Mouse (Mus musculus) ES-Bruce4 (cell line): ENCODE measurements around the gene Igf2r. TPM values are rescaled to one million over a fixed set of nuclear protein-coding genes. Genes with fewer than 3 reads are reported as not detected.

Source experiments
- H3K27ac ChIP-seq: 2 replicates; pipeline ENCODE4 v1.5.1; 2012; ENCODE audit warnings: low read length, inconsistent platforms; ENCODE audit not compliant: insufficient read depth
- H3K27me3 ChIP-seq: 2 replicates; pipeline ENCODE4 v1.6.1; 2012; ENCODE audit warnings: mild to moderate bottlenecking, low read length, inconsistent platforms; ENCODE audit not compliant: control insufficient read depth, poor library complexity, insufficient read depth, severe bottlenecking
- H3K36me3 ChIP-seq: 2 replicates; pipeline ENCODE4 v1.6.1; 2012; ENCODE audit warnings: inconsistent platforms, mild to moderate bottlenecking, low read length, moderate library complexity; ENCODE audit not compliant: control insufficient read depth, poor library complexity, insufficient read depth, severe bottlenecking
- H3K4me1 ChIP-seq: one replicate; pipeline ENCODE4 v1.8.1; 2011; ENCODE audit warnings: low read length; ENCODE audit not compliant: control insufficient read depth, insufficient read depth
- H3K4me3 ChIP-seq: 2 replicates; pipeline ENCODE4 v1.5.1; 2011; ENCODE audit warnings: low read depth, mild to moderate bottlenecking, low read length
- H3K9ac ChIP-seq: 2 replicates; pipeline ENCODE4 v1.6.1; 2012; ENCODE audit warnings: low read depth, mild to moderate bottlenecking, inconsistent platforms; ENCODE audit not compliant: poor library complexity, severe bottlenecking
- H3K9me3 ChIP-seq: replicated peaks from 2 replicates; pipeline ENCODE4 v1.6.1; 2012; ENCODE audit warnings: mild to moderate bottlenecking, low read length, inconsistent platforms; ENCODE audit not compliant: control insufficient read depth, poor library complexity, insufficient read depth, severe bottlenecking
- CTCF ChIP-seq: IDR thresholded peaks from one replicate; pipeline ENCODE4 v1.8.1; 2011; ENCODE audit warnings: low read depth, low read length
- EP300 ChIP-seq: IDR thresholded peaks from 2 replicates; pipeline ENCODE4 v1.6.1; 2011; ENCODE audit warnings: low read depth, low read length; ENCODE audit not compliant: insufficient read depth
- POLR2A ChIP-seq: IDR thresholded peaks from one replicate; pipeline ENCODE4 v1.8.1; 2011; ENCODE audit warnings: low read length; ENCODE audit not compliant: insufficient read depth
- polyA plus RNA-seq: library from polyadenylated mRNA; stranded (reverse); fragments of >200 nt; gene quantifications from 2 replicates; pipeline ENCODE4 v1.2.4, GENCODE M21; 2011; ENCODE audit warnings: low read depth; ENCODE audit not compliant: missing spikeins, insufficient read depth, insufficient read length

Gene Igf2r
- polyA plus RNA-seq, 1 experiment: 61.4 TPM

DNA sequence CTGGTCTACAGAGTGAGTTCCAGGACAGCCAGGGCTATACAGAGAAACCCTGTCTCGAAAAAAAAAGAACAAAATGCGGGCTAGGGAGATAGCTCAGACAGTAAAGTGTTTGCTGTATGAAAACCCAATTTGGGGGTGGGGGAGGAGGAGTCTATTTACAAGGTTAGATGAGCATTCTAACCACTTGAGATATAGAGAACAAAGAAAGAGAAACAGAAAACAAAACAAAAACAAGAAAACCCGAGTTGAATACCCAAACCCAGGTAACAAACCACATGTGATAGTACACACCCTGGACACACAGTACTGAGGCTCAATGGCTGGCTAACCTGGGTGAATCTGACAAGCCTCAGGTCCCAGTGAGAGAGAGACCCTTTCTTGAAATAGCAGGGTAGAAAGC, 41.7 kb downstream of the Igf2r start:
- TF ChIP-seq EP300: no peak
- Histone ChIP-seq H3K27me3 (no peaks in the 10 kb centered on the region), H3K4me1 (no peaks in the 10 kb centered on the region), H3K9ac (no peak overlapping the region), H3K36me3 (no peaks in the 10 kb centered on the region), H3K4me3 (no peak overlapping the region), H3K27ac (no peak overlapping the region), H3K9me3 (no peaks in the 10 kb centered on the region)

DNA sequence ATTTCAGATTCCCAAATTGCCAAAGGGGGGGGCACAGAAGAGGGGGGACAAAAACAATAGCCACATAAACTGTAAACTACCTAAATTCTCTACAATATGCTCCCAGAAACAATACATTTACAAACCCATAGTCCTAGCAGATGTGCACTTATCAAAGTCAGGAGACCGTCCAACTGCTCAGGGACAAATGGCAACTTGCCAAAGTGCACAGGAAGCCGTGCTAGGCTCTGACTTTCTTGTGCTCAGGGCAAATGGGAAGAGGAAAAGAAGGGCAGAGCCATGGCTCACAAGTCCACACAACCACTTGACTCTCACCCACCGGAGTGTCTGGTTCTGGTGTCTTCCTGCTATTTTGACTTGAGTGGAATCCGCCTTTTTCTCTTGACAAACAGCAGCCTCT, 43.6 kb downstream of the Igf2r start:
- Histone ChIP-seq H3K4me3 (no peak overlapping the region), H3K9ac (no peak overlapping the region), H3K9me3 (no peaks in the 10 kb centered on the region), H3K27ac (no peak overlapping the region), H3K36me3 (0 out of 2 replicates have a peak, but pooled peaks cover 2% of the 10 kb centered on the region), H3K27me3 (no peaks in the 10 kb centered on the region), H3K4me1 (no peaks in the 10 kb centered on the region)
- TF ChIP-seq POLR2A (no peak), CTCF (no peak), EP300 (no peak)

DNA sequence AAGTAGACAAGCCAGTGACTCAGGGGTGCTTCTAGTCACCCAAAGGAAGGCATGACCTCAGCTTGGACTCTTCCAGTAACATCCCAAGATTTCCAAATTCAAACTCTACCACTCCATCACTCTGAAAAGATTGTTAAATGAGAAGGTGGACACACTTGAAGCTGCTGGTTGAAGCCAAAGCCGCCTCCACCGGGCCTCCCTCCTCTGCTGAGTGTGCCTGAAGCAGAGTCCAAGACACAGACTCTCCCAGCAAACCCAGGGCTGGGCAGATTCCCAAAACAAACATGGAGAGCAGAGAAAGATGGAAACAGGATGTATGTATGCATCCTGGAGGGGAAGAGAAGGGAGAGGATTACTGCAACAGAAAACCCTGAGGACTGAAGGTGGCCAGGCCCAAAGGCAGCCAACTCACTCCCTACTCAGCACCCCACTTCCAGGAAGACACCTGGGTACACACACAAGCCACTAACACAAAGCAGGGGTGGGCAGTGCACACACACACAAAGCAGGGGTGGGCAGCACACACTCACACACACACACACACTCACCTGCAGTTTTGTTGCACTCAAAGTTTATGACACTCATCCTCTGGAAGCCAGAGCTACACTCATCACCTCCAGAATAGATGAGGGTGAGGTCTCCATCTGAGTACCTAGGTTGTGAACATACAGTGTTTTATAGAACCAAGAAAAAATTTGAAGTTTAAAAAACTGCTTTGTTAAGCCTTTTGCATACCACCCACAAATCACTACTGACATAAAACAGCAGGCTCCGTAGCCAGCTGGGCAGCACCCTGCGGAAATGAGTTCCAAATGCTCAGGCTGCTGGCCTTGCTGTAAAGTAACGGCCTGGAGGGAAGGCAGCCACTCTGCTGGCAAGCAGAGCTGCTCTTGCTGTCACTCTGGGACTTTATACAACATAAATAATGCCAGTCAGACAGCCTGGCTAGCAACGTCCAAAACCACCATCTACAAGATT, 44.4 kb downstream of the Igf2r start:
- Histone ChIP-seq H3K9ac (no peak overlapping the region), H3K9me3 (no peaks in the 10 kb centered on the region), H3K4me3 (no peak overlapping the region), H3K27me3 (no peaks in the 10 kb centered on the region), H3K27ac (no peak overlapping the region), H3K4me1 (no peaks in the 10 kb centered on the region), H3K36me3 (0 out of 2 replicates have a peak, but pooled peaks cover 2% of the 10 kb centered on the region)
- TF ChIP-seq CTCF: no peak
- no peak for TF ChIP-seq POLR2A
- no peak for TF ChIP-seq EP300

DNA sequence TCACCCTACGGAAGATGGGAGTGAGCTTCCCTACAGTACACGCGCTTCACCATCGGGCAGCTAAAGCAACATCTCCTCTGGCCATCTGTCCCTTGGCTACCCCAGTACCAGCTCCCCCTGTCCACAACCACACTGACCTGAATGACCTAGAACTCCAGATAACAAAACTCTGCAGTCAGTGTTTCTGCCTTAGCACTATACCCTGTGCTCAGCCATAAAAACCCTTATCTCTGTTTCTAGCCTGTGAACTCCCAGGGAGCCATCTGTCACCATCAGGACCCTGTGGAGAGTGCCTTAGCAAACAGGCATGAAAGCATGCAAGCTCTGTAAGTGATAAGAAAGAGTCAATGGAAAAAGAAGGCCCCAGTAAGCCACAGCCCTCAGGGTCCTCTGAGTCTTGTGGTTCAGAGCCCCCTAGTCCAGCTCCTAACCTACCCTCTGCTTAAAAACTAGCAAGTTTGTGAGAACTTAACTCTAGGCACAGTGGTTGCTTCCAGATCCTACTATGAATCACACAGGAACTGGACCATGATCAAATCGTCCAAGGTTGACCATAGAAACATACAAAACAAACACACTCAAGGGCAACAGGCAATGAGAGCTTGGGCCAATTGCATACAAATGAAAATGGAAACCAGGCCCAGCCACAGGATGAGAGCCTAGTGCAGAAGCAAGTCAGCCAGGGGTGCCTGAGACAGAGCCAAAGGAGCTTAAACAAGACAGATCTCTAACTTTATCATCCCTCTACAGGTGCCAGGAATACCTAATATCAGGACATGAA, 45.3 kb downstream of the Igf2r start:
- Histone ChIP-seq H3K9me3 (no peaks in the 10 kb centered on the region), H3K27me3 (no peaks in the 10 kb centered on the region), H3K4me1 (no peaks in the 10 kb centered on the region), H3K4me3 (no peak overlapping the region), H3K36me3 (0 out of 2 replicates have a peak, but pooled peaks cover 4% of the 10 kb centered on the region), H3K27ac (no peak overlapping the region), H3K9ac (no peak overlapping the region)
- TF ChIP-seq EP300 (no peak), POLR2A (no peak), CTCF (no peak)

DNA sequence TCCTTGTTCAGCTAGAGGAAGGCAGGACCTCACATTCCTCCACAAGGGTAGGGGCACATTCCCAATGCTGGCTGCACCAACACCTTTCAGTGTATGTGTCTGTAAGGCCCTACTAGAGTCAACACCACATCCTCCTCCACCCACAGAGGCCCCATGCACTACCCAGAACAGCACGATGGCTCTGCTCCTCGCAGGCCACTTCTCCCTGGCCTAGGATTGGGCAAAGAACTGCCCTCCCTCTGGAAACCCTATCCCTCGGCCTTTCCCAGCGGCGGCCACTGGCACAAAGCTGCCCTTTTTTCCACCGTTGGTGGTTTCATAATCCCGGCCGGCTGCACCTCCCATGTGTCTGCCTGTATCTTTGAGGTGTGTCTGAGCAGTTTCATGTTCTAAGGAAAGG, 46.8 kb downstream of the Igf2r start:
- Histone ChIP-seq H3K27ac (no peak overlapping the region), H3K4me1 (no peaks in the 10 kb centered on the region), H3K27me3 (no peaks in the 10 kb centered on the region), H3K36me3 (0 out of 2 replicates have a peak, but pooled peaks cover 4% of the 10 kb centered on the region), H3K4me3 (no peak overlapping the region), H3K9ac (no peak overlapping the region), H3K9me3 (no peaks in the 10 kb centered on the region)
- no peak for TF ChIP-seq CTCF
- no peak for TF ChIP-seq POLR2A
- no peak for TF ChIP-seq EP300
